Mouse (Mus musculus) myocyte (in vitro differentiated cells): ENCODE results near the gene Dpp7.

ENCODE experiments used
- E2F4 ChIP-seq: IDR thresholded peaks from one replicate; pipeline ENCODE4 v1.6.1; 2011; ENCODE audit warnings: mild to moderate bottlenecking, control low read depth, moderate library complexity; ENCODE audit not compliant: insufficient read depth
- MAX ChIP-seq: IDR thresholded peaks from one replicate; pipeline ENCODE4 v1.6.1; 2011; ENCODE audit warnings: low read depth, mild to moderate bottlenecking, control low read depth
- POLR2A ChIP-seq: IDR thresholded peaks from one replicate; pipeline ENCODE4 v1.6.1; 2011; ENCODE audit warnings: low read depth, mild to moderate bottlenecking, control low read depth, moderate library complexity; ENCODE audit not compliant: insufficient read length
- TCF12 ChIP-seq: IDR thresholded peaks from one replicate; pipeline ENCODE4 v1.6.1; 2011; ENCODE audit warnings: mild to moderate bottlenecking, control low read depth; ENCODE audit not compliant: poor library complexity, insufficient read depth, severe bottlenecking
- USF1 ChIP-seq: IDR thresholded peaks from one replicate; pipeline ENCODE4 v1.6.1; 2011; ENCODE audit warnings: low read depth, mild to moderate bottlenecking, control low read depth, moderate library complexity

GRCm38 (mm10) chr2:25398065-25398464, 41.9 kb upstream of the Dpp7 start:
- TF ChIP-seq MAX (no peak), POLR2A (no peak), USF1 (no peak), TCF12 (no peak), E2F4 (no peak)
